Mouse (Mus musculus) spleen, postnatal 36 days (tissue): ENCODE measurements around the gene Mcf2l.

Source experiments
- DNase-seq, 2 experiments: peaks; one replicate each; pipeline ENCODE4 v3.0.0; 2022; ENCODE audit warnings: low spot score in 2 of 2, mixed read lengths in 1 of 2

Mcf2l gene

DNA sequence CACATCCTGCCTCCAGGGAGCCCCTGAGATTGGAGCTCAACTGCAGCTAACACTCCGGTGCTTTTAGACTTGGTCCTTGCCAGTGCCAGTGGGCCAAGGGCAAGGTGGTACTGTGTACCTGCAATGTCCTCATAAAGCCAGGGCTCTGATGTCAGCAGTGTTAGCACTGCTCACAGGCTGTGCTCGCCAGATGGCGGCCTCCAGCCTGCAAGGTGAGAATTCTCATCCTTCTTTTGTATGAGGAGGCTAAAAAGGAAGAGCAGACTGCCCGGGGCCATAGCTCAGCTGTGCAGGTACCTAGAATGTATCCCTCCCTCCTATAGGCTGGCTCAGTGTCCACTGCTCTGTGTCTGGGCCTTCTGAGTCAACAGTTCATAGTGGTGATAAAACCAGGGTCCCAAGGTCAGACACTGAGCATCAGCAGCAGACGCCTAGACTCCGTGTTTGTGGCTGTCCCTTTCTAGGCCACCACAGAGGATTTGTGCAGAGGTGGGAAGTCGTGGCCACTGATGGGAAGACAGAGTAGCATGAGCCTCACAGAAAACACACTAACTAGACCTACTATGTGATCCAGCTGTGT lies 77.5 kb downstream of the Mcf2l start:
- DNase-seq = no peak

DNA sequence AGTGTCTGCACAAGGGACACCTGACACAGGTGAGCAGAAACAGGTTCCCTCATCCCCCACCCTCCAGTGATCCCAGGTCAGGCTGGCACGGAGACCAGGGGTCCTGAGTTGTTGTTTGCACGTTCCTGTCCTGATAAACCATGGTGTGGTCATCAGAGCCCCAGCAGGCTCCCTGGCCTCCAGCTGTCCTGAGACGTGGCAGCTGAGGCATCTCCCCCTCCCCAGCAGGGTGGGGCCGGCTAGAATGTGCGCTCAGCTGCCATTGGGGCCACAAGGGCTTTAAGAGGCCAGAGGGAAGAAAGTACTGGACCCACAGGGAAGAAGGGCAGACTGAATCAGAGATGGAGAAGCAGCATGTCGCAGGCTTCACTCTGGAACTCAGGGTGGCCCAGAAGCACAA lies 79.1 kb downstream of the Mcf2l start:
- DNase-seq = no peak

DNA sequence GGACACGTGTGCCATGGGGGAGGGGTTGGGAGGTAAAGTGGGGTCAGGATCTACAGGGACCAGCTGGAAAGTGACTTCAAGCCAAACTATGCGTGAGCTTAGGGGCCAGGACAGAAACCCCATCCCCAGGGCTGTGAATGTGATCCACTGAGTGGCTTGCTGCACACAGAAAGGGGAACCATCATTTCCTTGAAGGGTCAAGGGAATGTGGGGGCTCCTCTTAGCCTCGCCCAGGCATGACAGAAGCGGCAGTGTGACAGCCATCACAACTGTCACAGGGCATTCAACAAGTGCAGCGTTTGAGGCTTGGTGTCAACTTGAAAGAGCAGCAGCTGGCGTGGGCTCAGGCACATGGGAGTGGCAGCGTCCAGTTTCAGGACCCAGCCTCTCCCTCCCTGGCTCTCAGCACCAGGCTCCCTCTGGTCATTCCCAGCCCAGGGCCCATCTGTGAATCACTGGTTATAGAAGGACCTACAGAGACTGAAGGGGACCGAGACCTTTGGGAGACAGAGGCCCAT lies 81.8 kb downstream of the Mcf2l start:
- no peak for DNase-seq

DNA sequence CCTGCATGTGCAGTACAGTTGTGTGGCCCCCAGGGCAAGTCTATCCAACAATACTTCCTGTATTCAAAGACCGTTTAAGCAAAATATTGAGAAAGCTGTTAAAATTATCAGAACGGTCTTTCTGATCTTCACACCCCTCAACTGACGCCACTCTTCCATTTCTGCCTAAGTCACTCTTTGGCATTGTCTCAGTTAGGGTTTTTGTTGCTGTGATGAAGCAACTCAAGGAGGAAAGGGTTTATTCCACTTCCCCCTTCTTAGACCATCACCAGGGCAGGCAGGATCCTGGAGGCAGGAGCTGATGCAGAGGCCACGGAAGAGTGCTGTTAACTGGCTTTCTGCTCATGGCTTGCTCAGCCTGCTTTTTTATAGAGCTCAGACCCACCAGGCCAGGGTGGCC lies 82.3 kb downstream of the Mcf2l start:
- no peak for DNase-seq

DNA sequence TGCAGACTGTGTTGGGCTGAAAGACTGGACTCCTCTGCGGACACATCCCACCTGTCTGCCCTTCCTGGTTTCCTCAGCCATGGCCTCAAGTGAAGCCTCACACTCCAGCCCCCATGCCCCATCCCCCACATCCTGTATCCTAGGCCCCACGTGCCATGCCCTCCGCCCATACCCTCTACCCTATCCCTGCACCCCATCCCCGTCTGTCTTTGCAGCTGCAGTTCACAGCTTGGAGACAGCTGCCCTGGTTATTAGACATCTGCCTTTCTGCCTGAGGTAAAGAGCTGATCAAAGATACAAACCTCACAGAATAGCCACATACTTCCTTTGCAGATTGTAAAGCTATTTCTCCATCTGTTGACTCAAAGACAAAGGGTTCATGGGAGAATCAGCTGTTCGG lies 83.3 kb downstream of the Mcf2l start:
- DNase-seq = no peak

DNA sequence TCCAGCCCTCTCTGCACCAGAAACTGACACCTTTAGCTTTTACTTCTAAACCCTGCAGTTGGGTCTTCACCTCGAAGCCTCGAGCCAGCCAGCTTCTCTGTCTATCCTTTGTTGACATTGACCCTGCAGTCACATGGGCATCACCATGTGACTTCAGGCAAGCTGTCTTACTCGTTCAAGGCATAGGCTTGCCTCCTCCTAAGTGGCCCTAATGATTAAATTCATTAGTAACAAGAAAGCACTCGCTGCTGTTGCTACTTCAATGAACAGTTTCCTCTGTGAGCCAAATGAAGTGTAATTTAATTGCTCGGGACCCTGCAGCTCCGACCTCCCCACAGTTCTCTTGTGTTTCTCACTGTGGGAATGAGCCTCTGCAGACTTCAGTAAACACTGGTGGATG lies 83.8 kb downstream of the Mcf2l start:
- no peak for DNase-seq

DNA sequence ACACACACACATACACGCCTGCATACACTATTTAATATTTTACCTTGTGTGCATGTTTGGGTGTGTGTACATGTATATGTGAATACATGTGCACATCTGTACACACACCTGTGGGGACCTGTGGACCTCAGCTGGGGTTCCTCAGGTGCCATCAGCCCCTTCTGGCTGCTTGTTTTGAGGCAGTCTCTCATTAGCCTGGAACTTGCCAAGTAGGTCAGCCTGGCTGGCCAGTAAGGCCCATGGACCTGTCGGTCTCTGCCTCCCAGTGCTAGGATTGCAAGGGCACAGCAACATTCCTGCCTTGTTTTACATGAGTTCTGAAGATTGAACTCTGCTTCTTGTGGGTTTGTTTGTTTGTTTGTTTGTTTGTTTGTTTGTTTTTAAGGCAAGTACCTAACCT lies 87.0 kb downstream of the Mcf2l start:
- DNase-seq = no peak

DNA sequence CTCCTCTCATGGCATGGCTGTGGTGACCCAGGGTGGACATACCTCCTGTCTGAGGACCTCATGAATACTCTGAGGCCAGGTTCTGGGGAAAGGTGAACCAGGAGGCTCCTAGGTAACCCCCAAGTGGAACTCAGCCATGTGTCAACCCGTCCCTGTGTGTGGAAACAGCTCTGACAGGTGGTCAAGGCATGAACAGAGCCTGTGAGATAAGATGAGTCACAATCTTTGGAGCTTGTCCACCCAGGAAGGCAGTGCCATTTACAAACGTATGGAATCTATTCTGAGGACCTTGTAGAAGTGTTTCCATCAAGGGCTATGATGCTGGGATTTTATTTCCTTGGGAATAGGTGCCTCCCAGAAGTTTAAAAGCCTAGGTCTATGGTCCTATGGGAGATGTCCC lies 87.6 kb downstream of the Mcf2l start:
- no peak for DNase-seq

DNA sequence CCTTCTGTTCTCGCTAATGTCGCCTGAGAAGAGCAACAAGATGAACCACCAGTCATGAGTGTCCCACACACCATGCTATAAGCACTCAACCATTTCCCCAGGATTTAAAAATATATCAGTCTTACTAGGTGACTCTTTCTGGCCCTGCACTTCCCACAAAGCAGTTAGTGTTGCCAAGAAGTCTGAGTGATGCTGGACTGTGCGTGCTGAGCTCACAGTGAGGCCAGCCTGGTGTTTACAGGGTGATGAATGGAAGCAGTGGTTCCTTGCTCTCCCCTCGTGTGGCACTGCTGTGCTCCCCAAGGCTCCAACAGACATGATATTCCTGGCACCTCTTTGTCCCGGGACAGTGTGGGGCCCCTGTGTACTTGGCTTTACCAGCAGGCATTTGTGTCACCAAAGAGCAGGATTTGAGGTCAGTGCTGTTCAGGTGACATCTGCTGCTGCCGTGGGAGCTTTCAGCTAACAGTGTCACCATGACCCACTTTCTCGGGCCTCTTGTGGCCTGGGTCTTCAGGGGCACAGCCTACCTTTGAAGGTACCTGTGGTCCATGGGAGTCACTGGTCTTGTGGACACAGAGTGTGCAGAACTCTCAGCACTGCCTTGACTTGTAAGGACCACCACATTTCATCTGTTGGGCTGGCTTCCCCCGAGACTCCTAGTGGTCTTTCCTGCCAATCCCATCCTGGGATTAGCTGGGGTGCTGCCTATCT lies 88.4 kb downstream of the Mcf2l start:
- DNase-seq = no peak

DNA sequence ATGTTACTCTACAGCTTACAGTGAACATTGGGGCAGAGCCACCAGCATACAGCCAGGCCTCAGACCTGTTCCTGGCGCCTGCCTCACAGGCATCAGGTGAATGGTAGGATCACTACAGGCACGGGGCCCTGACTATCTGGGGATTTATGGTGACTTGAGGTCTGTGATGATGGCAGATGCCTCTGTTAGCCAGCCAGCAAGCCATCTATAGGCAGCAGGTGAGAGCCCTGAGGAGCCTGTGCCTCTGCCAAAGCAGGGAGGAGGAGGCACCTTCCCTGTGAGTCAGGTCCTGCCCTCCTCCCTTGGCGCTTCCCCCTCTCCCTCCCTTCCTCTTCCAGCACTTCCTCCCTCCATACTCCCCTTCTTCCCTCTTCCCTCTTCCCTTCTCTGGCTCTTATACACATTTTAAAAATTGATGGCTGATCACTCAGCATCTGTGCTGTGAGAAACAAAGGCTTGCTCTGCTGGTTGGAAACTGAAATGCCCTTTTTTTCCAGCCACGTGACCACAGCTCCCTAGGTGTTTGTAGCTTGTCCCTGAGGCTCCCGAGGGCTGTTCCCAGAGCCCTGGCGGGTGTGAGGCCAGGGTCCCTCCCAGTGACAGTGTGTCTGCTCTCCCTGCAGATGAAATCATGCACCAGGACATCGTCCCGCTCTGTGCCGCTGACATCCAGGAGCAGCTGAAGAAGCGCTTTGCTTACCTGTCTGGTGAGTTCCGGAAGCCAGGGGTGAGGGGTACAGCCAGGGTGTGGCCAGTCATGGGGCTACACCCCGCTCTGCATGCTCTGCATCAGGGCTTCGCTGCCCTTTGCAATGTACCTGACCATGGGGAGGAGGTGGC lies 89.2 kb downstream of the Mcf2l start:
- no peak for DNase-seq

DNA sequence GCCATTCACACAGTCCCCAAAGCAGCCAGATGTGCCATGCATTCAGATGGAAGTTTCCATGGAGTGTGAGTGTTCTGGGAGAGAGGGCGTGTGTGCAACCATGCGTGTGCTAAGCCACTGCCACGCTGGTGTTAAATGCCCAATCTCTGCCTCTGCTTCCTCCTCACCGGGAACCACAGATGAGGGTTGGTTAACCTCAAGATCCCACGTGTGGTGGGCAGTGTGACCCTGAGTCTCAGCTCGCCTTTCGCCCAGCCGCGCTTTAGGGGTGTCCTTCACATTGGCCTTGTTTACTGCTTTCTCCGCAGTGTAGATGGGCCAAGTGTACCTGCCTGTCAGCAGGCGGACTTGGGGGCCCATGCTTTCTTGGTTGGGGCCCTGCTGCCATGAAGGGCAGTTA lies 102.7 kb downstream of the Mcf2l start:
- DNase-seq = no peak

DNA sequence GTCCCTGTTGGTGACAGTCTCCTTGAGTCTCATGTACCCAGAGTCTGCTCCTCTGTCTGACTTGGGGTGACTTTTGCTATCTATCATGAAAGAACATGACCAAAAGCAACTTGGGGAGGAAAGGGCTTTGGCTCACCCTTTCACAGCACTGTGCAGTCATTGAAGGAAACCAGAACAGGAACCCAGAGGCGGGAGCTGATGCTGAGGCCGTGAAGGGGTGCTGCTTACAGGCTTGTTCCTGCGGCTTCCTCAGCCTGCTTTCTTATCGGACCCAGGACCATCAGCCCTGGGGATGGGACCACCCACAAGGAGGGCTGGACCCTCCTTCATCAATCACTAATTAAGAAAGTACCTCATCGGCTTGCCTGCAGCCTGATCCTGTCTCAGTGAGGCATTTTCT lies 103.1 kb downstream of the Mcf2l start:
- no peak for DNase-seq

DNA sequence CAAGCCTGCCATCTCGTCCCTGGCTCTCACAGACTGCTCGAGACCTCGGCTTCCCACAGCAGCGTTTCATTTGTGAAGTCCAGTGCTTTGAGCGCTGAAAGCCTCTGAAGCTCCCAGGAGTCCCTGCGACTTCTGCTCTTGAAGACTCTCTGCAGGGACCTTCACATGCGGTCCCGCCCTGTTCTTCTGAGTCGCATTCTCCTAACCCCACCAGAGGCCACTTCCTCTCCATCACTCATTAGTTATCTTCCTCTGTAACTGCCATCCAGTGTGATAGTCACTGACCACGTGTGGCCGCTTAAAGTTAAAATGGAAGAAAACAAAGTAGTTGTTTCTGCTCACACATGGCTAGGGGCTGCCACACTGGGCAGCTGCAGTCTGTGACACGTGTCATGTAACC lies 103.7 kb downstream of the Mcf2l start:
- DNase-seq = no peak

DNA sequence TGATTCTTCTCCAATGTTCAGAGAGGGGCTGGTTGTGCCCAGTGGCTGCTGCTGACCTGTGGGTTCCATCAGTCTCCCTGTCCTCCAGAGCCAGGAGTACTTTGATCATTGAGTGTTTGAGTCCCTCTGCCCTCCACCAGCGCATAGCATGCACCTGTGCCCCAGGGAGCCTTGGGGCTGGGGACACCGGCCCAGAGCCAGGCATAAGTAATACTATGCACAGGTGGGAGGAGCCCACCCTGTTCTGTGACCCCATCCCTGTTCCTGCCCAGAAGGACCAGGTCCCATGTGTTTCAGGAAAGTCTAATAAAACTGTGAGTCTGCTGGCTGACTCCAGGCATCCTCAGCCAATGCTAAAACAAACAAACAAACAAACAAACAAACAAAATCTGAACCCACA lies 104.7 kb downstream of the Mcf2l start:
- no peak for DNase-seq

DNA sequence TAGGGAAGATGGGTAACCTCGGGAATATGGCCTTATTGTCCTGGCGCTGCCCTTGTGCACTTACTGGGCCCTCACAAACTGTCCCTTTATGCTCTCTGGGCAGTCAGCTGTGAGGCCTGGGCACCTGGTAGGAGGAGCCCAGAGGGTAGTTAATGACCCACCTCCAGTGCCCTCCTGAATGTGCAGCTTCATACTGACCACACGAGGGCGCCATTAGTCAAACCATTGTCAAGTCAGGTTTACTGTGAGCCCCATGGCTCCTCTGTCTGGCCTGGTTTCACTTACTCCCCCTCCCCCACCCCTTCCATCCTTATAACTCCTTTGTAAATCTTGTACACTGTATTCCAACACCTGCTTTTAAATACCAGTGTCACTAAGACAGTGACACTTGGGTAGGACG lies 105.1 kb downstream of the Mcf2l start:
- peak in 1 of 2 experiments; percentile 17 for DNase-seq

DNA sequence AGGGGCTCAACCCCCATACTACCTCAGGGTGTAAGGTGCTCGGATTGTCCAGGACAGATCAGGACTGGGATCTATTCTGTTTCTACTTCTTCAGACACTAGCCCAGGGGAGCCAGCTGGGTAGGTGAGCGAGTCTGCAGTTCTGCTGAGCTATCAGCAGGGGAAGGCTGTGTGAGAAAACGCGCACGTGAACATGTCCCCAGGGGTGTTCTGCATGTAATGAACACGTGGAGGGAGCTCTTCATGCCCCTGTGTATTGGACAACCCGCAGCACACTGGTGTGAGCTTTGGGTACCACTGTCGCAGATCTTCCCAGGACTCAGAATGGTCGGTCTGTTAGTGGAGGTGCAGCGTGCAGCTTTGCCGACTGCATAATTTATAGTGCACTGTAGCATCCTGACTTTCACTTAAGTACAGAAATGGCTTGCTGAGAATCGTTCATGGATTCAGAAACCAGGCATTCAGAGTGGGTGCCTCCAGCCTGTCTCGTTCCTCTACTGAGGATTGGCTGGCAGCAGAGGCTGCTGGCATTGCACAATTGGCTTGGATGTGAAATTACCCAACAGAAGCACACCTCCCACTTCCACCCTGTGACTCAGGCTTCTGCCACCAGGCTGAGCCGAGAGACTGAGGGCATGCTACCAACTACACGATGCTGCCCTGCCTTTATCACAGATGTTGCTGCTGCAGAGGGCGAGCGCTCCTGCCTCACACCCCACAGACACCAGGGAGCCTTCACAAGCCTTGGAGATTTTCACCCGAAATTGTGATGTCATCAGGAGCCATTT lies 110.3 kb downstream of the Mcf2l start:
- peak in 1 of 2 experiments; percentile 8 for DNase-seq

DNA sequence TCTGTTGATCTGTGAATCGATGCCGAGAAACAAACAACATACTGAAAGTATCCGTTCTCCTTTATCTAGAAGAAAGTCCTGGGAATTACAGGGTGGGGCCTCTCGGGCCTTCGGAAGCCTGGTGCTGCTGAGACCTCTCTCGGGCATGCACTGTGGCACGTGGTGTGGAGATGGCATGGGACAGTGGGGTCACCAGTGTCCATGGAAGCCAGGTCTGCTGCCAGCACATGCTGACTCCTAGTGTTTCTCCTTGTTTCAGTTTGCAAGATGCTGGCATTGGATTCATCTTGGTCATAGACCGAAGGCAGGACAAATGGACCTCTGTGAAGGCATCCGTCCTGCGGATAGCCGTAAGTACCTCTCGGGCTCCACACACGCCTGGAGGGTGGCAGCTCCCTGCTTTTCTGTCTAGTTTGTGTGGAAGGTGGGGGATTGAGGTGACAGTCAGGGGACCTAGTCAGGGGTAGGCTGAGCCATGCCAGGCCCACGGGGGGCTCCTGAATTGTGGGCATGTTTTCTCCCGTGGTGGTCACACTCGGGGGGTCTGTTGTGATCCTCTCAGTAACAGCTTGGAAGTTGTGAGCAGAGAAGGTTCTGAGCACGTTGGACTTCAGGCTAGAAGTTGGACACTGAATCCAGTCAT lies 111.1 kb downstream of the Mcf2l start:
- no peak for DNase-seq

DNA sequence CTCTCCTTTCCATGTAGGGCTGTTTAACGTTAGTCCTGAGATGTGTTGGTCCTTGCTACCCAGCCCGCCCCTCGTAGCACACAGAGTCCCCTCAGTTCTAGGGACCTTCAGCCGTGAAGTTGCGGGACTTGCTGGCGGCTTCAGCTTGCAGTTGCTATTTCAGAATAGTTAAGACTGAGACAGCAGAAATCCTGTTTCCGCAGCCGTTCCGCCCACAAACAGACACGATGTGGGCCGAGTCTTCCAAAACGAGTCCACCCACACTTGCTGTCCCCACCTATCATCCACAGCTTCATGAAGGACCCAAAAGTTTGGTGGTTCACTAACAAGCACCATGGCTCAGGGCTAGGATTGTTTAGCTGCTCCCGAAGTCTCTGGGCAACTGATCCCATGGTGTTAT lies 111.7 kb downstream of the Mcf2l start:
- no peak for DNase-seq

DNA sequence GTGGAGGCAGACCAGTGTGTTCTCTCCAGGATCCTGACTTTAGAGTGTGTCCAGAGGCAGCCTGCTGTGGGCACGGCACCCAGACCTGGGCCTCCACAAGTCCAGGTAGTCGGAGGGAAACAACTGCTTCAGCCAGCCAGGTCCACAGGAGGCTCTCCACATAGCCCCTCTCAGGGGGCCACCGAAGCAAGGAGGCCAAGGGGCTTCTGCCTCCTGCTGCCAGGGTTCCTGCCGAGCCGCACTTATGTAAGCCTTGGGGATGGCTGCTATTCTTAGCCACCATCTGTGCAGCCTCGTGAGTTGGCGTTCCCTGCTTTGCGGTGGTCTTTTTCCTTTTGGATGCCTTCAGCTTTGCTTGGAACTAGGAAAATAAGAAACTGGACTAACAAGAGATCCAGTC lies 114.0 kb downstream of the Mcf2l start:
- DNase-seq = no peak

DNA sequence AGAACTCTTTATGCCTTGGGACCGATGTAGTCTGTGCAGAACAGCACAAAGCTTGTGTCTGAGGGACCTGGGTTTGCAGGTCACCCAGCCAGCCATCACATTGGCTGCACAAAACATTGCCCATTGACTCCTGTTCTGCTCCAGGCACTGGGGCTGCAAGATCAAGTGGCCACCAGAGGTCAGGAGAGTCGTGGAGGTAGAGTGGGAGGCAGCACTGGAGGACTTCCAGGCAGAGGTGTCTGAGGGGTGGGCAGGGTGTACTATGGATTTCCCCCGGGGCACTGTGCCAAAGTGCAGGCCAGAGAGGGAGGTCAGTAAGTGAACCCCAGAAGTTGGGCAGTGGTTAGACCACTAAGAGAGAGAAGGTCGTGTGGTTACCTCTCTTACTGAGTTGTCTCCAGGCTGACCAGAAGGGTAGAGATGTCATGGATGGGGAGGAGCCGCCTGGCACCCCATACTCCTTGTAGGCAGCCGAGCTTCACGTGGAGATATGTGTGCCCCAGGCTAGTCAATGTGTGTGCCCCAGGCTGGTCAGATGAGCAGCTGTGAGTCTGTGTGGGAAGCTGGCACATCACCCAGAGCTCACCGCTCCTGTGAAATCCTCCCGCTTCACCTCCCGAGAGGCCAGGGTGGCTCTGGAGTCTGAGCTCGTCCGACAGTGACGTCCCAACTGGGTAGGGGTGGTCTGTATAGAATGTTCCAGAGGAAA lies 115.3 kb downstream of the Mcf2l start:
- no peak for DNase-seq

DNA sequence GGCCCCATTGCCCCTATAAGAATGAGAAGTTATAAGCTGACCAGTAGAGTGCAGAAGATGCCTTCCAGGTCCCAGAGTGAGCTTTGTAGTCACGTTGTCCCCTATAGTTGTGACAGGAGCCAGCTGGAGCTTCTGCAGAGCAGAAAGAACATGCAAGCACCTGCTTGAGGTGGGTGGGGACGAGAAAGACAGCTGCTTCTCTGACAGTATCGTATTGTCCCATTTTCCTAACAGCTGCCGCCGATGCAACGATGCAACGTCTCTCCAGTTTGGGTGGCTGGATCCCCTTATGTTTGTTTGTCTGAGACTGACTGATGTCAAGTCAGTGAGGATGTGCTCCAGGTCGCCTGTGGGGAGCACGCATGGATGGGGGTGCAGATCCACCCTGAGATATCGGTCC lies 117.8 kb downstream of the Mcf2l start:
- DNase-seq = no peak
